Mouse (Mus musculus): ENCODE measurements at regions not wholly inside any gene's neighbourhood (a gene's known extent, or its start where the extent isn't known, plus 50 kb on each side); places are given as distances from the start of the nearest gene placed in this dataset.
"Not testable (repeated sequence)": the region's sequence is repeated elsewhere in the genome, so short reads cannot be mapped to it uniquely, and the experiment has no call there.

DNA sequence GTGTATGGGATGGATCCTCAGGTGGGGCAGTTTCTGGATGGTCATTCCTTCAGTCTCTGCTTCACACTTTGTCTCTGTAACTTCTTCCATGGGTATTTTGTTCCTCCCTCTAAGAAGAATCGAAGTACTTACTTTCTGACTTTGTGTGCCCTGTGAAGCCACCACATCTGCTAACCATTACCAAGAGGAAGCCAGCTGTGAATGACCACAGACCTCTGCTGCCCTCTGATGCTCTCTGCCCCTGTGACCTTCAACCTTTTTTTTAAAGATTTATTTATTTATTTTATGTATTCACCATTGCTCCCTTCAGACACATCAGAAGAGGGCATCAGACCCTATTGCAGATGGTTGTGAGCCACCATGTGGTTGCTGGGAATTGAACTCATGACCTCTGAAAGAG is 475.7 kb upstream of the Gulo start:
- ATAC-seq (ENCODE audit: insufficient number of reproducible peaks, low FRiP score); H3K9ac ChIP-seq; H3K9me3 ChIP-seq (replicated peaks); H3K36me3 ChIP-seq; H3K4me2 ChIP-seq; H3K27ac ChIP-seq (ENCODE audit: poor library complexity, severe bottlenecking); H3K4me3 ChIP-seq; H3K27me3 ChIP-seq (replicated peaks); H3K4me1 ChIP-seq (replicated peaks): not testable (repeated sequence)
- 48% methylated on average over 1 of the region's 1 CpGs for WGBS

DNA sequence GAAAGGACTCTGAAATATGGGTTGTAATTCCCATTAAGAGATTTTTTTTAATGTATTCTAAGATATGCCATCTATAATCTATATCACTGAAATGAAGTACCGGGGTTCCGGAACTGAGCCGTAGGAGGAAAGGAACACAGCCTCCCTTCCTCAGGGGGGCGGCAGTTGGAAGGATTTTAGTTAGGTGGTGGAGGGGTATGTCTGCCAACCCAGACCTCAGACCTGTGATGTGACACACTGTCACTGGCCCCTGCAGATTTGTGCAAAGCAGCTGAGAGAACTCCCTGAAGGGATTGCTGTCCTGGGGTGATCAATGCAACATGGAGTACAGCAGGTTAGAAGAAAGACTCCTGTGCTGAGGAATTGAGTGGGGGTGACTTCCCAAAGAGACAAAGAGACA is 470.2 kb upstream of the Gulo start:
- H3K9me3 ChIP-seq (replicated peaks) = peaks cover 4% of the 10 kb centered on the region; the same call in 1 of the 2 replicates
- 0 out of 2 replicates have a peak, but pooled peaks cover 4% of the 10 kb centered on the region for H3K4me1 ChIP-seq (replicated peaks)
- no peak overlapping the region for H3K4me3 ChIP-seq
- no peak overlapping the region for H3K9ac ChIP-seq
- no peaks in the 10 kb centered on the region for H3K27me3 ChIP-seq (replicated peaks)
- WGBS = 74% methylated on average over 4 of the region's 4 CpGs
- H3K4me2 ChIP-seq = no peak overlapping the region
- H3K36me3 ChIP-seq = no peaks in the 10 kb centered on the region
- H3K27ac ChIP-seq (ENCODE audit: poor library complexity, severe bottlenecking) = no peak overlapping the region
- no peak for ATAC-seq (ENCODE audit: insufficient number of reproducible peaks, low FRiP score)

DNA sequence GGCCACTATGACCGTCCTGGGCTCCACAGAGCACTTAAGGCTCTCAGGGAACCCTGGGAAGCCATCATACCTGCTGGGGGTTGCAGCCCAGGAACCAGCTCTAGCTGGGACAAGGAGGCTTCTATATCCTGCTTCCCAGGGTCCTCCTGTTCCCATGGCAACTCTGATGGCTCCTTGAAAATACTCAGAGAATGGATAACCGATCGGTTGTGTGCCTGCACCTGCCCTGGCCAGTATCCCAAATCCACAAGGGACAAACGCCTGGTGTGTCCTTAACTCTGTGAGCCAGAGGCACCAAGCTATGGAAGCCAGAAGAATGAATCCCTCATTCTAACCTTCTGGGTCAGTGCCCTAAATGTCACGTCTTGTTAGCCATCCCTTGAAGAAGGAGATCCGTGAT is 469.6 kb upstream of the Gulo start:
- H3K4me3 ChIP-seq = no peak overlapping the region
- H3K9me3 ChIP-seq (replicated peaks) = peaks cover 4% of the 10 kb centered on the region; the same call in 1 of the 2 replicates
- H3K9ac ChIP-seq = no peak overlapping the region
- H3K27ac ChIP-seq (ENCODE audit: poor library complexity, severe bottlenecking) = no peak overlapping the region
- H3K27me3 ChIP-seq (replicated peaks) = no peaks in the 10 kb centered on the region
- H3K36me3 ChIP-seq = no peaks in the 10 kb centered on the region
- H3K4me1 ChIP-seq (replicated peaks) = 0 out of 2 replicates have a peak, but pooled peaks cover 4% of the 10 kb centered on the region
- 0 out of 2 replicates have a peak overlapping the region, but pooled peaks have one; percentile 3 for H3K4me2 ChIP-seq
- no peak for ATAC-seq (ENCODE audit: insufficient number of reproducible peaks, low FRiP score)
- WGBS = 51% methylated on average over 6 of the region's 6 CpGs

DNA sequence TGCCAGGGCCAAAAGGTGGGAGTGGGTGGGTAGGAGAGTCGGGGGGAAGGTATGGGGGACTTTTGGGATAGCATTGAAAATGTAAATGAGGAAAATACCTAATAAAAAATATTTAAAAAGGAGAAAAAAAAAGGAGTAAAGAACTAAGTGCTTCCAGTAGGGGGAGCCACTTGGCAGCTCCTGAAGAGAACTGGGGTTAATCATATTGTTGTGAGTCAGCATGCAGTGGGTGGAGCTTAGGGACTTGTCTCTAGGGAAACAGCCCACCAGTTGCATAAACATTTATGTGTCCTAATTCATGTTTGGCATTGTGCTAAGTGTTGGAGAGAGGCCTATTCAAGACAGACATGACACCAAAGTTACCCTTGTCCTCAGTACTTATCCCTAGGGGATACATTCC is 466.0 kb upstream of the Gulo start:
- 68% methylated on average over 1 of the region's 1 CpGs for WGBS

DNA sequence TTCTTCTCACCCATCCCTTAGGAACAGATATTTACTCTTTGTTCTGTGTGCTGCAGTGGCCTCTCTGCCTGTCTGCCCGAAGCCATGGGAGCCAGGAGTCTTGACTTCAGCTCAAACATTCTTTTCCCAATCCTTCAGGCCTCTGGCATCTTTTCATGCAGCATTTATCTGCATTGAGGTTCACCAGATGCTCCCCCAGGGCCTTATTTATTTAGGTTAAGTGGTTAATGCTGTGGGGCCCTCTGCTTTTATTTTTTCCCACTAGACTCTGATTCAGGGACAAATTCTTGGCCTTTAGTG is 464.2 kb upstream of the Gulo start:
- no peaks in the 10 kb centered on the region for H3K36me3 ChIP-seq
- no peak overlapping the region for H3K4me2 ChIP-seq
- WGBS = 41% methylated on average over 1 of the region's 1 CpGs
- no peaks in the 10 kb centered on the region for H3K27me3 ChIP-seq (replicated peaks)
- no peak overlapping the region for H3K4me3 ChIP-seq
- 0 out of 2 replicates have a peak, but pooled peaks cover 2% of the 10 kb centered on the region for H3K4me1 ChIP-seq (replicated peaks)
- no peak overlapping the region for H3K27ac ChIP-seq (ENCODE audit: poor library complexity, severe bottlenecking)
- no peak overlapping the region for H3K9ac ChIP-seq
- no peak for ATAC-seq (ENCODE audit: insufficient number of reproducible peaks, low FRiP score)
- no peaks in the 10 kb centered on the region for H3K9me3 ChIP-seq (replicated peaks)

More for the DNA sequence above, 466.0 kb upstream of the Gulo start:
- Histone ChIP-seq H3K27ac (ENCODE audit: poor library complexity, severe bottlenecking) (no peak overlapping the region), H3K9me3 (replicated peaks) (no peaks in the 10 kb centered on the region), H3K27me3 (replicated peaks) (no peaks in the 10 kb centered on the region), H3K9ac (no peak overlapping the region), H3K4me1 (replicated peaks) (0 out of 2 replicates have a peak, but pooled peaks cover 4% of the 10 kb centered on the region), H3K4me3 (no peak overlapping the region), H3K4me2 (no peak overlapping the region), H3K36me3 (no peaks in the 10 kb centered on the region)
- no peak for ATAC-seq (ENCODE audit: insufficient number of reproducible peaks, low FRiP score)

DNA sequence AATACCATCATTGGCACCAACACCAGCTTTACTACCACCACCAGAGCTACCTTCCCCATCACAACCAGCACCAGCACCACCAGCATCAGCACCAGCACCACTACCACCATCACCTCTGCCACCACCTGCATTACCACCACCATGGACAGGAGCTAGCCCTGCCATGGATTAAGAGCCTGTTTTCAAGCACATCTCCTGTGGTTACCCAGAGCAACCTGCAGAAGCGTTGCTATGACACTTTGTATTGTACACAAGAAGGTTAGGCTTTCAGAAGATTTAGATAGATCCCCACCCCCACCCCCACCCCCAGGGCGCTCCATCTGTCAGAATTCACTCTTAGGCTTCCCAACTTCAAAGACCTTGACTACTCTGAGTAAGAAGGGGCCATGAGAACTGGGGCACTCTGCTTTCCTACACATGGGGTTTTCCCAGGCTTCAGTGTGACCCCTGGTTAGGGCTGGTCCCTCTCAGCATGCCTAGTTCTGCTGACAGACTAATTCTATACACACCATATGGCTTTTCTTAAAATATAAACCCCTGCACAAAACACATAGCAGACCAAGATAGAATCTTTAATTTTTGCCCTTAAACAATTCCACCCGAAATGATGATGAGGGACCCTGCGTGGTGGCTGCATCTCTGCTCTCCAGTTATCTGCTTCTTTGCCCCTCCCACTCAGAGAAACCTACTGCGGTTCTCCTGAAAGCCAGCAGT is 463.7 kb upstream of the Gulo start:
- Histone ChIP-seq H3K36me3 (no peaks in the 10 kb centered on the region), H3K27me3 (replicated peaks) (no peaks in the 10 kb centered on the region), H3K4me1 (replicated peaks) (no peaks in the 10 kb centered on the region), H3K4me3 (no peak overlapping the region), H3K27ac (ENCODE audit: poor library complexity, severe bottlenecking) (no peak overlapping the region), H3K9ac (no peak overlapping the region), H3K9me3 (replicated peaks) (no peaks in the 10 kb centered on the region), H3K4me2 (no peak overlapping the region)
- no peak for ATAC-seq (ENCODE audit: insufficient number of reproducible peaks, low FRiP score)
- WGBS = 45% methylated on average over 5 of the region's 5 CpGs

DNA sequence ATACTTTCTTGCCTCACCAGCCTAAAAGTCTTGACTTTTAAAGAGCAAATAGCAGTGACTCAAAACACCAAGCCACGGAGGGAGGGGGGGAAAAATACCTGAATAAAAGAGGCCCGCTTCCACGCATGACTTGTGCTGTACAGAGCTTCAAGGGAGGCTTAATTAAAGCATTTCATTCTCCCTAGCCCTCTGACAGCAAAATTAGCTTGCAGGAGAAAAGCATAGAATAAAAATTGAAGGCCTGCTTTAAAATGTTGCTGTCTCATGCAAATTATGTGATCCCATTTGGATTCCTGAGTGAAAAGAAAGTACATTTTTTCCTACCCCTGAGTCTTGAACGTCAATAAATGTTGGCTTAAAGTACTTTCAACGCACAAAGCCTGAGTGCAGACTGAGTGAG is 453.1 kb upstream of the Gulo start:
- 0 out of 2 replicates have a peak, but pooled peaks cover 3% of the 10 kb centered on the region for H3K9me3 ChIP-seq (replicated peaks)
- no peak overlapping the region for H3K27ac ChIP-seq (ENCODE audit: poor library complexity, severe bottlenecking)
- WGBS = 82% methylated on average over 5 of the region's 5 CpGs
- no peaks in the 10 kb centered on the region for H3K36me3 ChIP-seq
- no peaks in the 10 kb centered on the region for H3K27me3 ChIP-seq (replicated peaks)
- no peaks in the 10 kb centered on the region for H3K4me1 ChIP-seq (replicated peaks)
- no peak overlapping the region for H3K4me2 ChIP-seq
- H3K4me3 ChIP-seq = no peak overlapping the region
- ATAC-seq (ENCODE audit: insufficient number of reproducible peaks, low FRiP score) = no peak
- no peak overlapping the region for H3K9ac ChIP-seq

DNA sequence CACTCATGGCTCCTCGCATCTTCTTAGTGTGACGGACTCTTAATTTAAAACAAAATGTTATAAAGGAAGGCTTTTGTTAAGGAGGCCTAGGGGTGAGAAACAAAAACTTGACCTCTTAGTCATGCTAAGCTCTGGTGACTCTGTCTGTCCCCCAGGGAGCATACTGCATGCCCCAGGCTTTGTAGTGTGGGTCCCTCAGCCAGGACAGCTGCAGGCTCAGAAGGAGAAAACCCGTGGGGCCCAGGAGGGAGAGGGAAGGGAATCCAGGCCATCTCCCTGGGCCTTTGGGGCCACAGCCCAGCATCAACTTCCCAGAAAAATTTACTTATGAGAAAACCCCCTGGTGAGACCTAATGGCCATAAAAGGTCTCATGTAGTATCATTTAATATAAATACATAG is 451.8 kb upstream of the Gulo start:
- WGBS = 80% methylated on average over 3 of the region's 3 CpGs
- no peak for ATAC-seq (ENCODE audit: insufficient number of reproducible peaks, low FRiP score)
- Histone ChIP-seq H3K4me1 (replicated peaks) (no peaks in the 10 kb centered on the region), H3K4me3 (no peak overlapping the region), H3K27ac (ENCODE audit: poor library complexity, severe bottlenecking) (no peak overlapping the region), H3K4me2 (no peak overlapping the region), H3K36me3 (no peaks in the 10 kb centered on the region), H3K9ac (no peak overlapping the region), H3K27me3 (replicated peaks) (no peaks in the 10 kb centered on the region), H3K9me3 (replicated peaks) (0 out of 2 replicates have a peak, but pooled peaks cover 3% of the 10 kb centered on the region)

DNA sequence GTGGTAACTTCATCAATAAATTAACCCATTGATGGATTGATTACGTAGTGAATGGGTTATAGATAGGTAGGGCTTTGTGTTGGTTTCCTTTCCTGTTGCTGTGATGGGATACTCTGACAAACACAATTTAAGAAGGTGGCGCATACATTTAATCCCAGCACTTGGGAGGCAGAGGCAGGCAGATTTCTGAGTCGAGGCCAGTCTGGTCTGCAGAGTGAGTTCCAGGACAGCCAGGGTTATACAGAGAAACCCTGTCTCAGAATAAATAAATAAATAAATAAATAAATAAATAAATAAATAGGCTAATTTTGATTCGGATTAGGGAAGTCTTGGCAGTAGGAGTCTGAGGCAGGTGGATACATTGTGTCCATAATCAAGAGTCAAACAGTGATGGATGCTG is 449.7 kb upstream of the Gulo start:
- no peak overlapping the region for H3K27ac ChIP-seq (ENCODE audit: poor library complexity, severe bottlenecking)
- no peak for ATAC-seq (ENCODE audit: insufficient number of reproducible peaks, low FRiP score)
- no peaks in the 10 kb centered on the region for H3K36me3 ChIP-seq
- H3K27me3 ChIP-seq (replicated peaks) = no peaks in the 10 kb centered on the region
- no peak overlapping the region for H3K9ac ChIP-seq
- no peaks in the 10 kb centered on the region for H3K4me1 ChIP-seq (replicated peaks)
- H3K4me2 ChIP-seq = no peak overlapping the region
- 0 out of 2 replicates have a peak, but pooled peaks cover 3% of the 10 kb centered on the region for H3K9me3 ChIP-seq (replicated peaks)
- 78% methylated on average over 4 of the region's 4 CpGs for WGBS
- no peak overlapping the region for H3K4me3 ChIP-seq

DNA sequence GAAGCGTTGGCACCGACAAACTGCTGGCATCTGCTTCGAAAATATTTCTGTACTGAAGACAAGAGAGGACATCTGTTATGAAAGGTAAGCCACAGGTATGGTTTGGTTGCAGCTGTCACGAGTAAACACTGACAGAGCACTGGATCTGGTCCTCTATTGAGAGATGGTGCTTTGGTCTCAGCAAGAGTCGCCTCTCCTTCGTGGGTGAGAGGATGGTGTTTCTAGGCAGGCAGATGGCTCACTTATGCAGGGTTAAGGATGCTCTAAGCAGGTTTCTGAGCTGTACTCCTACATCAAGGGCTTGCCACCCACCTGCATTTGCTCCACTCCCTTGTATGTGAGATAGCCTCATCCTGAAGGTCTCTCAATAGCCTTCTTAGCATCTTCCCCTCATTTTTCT is 448.3 kb upstream of the Gulo start:
- Histone ChIP-seq H3K27me3 (replicated peaks) (no peaks in the 10 kb centered on the region), H3K36me3 (no peaks in the 10 kb centered on the region), H3K9ac (no peak overlapping the region), H3K4me3 (no peak overlapping the region), H3K4me1 (replicated peaks) (no peaks in the 10 kb centered on the region), H3K9me3 (replicated peaks) (peaks cover 4% of the 10 kb centered on the region; the same call in 1 of the 2 replicates), H3K27ac (ENCODE audit: poor library complexity, severe bottlenecking) (no peak overlapping the region), H3K4me2 (no peak overlapping the region)
- no peak for ATAC-seq (ENCODE audit: insufficient number of reproducible peaks, low FRiP score)
- 82% methylated on average over 6 of the region's 6 CpGs for WGBS

DNA sequence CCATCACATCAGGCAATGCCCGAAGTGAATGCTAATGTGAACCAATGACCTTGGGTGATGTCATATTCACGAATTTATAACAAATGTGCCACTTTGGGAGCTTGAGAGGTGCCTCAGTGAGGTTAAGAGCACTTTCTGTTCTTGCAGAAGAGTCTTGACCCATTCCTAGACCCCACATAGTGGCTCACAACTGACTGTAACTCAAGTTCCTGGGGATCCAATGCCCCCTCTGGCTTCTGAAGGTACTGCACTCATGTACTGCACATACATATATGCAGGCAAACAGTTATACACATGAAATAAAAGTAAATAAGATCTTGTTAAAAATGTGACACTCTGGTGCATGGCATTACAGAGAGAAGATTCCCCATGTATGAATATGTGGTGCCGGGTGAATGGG is 443.8 kb upstream of the Gulo start:
- Histone ChIP-seq H3K9ac (no peak overlapping the region), H3K27ac (ENCODE audit: poor library complexity, severe bottlenecking) (no peak overlapping the region), H3K36me3 (no peaks in the 10 kb centered on the region), H3K4me3 (no peak overlapping the region), H3K9me3 (replicated peaks) (peaks cover 3% of the 10 kb centered on the region; the same call in 1 of the 2 replicates), H3K4me2 (no peak overlapping the region), H3K4me1 (replicated peaks) (no peaks in the 10 kb centered on the region; the same call in 1 of the 2 replicates), H3K27me3 (replicated peaks) (no peaks in the 10 kb centered on the region)
- no peak for ATAC-seq (ENCODE audit: insufficient number of reproducible peaks, low FRiP score)
- whole genome bisulfite sequencing = 77% methylated on average over 3 of the region's 3 CpGs

DNA sequence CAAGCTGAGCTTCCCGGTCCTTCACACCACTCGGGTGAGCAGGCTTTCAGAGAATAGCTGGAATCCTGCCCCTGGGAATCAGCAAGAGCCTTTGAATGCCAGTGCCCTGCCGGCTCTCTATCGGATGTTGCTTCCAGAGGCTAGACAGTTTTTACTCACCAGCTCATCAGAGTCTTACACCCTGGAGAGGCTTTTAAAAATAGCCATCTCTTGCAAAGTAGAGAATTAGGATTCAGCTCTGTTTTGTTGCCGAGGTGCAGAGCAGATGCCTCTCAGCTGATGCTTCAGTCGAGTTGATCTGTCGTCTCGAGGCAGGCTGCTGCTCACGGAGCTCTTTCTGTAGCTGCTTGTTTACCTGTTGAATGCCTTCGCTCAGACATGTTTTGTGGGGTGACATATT is 441.3 kb upstream of the Gulo start:
- ATAC-seq (ENCODE audit: insufficient number of reproducible peaks, low FRiP score) = no peak
- WGBS = 45% methylated on average over 10 of the region's 10 CpGs
- peaks cover 9% of the 10 kb centered on the region; the same call in 1 of the 2 replicates for H3K9me3 ChIP-seq (replicated peaks)
- no peaks in the 10 kb centered on the region for H3K36me3 ChIP-seq
- H3K4me1 ChIP-seq (replicated peaks) = no peaks in the 10 kb centered on the region; the same call in 1 of the 2 replicates
- H3K4me2 ChIP-seq = peak overlapping the region; percentile 23
- H3K27me3 ChIP-seq (replicated peaks) = no peaks in the 10 kb centered on the region
- no peak overlapping the region for H3K4me3 ChIP-seq
- H3K27ac ChIP-seq (ENCODE audit: poor library complexity, severe bottlenecking) = no peak overlapping the region
- no peak overlapping the region for H3K9ac ChIP-seq

All from heart, embryonic 12.5 days (tissue).